Mouse (Mus musculus): ENCODE measurements at regions not wholly inside any gene's neighbourhood (a gene's known extent, or its start where the extent isn't known, plus 50 kb on each side); places are given as distances from the start of the nearest gene placed in this dataset.

DNA sequence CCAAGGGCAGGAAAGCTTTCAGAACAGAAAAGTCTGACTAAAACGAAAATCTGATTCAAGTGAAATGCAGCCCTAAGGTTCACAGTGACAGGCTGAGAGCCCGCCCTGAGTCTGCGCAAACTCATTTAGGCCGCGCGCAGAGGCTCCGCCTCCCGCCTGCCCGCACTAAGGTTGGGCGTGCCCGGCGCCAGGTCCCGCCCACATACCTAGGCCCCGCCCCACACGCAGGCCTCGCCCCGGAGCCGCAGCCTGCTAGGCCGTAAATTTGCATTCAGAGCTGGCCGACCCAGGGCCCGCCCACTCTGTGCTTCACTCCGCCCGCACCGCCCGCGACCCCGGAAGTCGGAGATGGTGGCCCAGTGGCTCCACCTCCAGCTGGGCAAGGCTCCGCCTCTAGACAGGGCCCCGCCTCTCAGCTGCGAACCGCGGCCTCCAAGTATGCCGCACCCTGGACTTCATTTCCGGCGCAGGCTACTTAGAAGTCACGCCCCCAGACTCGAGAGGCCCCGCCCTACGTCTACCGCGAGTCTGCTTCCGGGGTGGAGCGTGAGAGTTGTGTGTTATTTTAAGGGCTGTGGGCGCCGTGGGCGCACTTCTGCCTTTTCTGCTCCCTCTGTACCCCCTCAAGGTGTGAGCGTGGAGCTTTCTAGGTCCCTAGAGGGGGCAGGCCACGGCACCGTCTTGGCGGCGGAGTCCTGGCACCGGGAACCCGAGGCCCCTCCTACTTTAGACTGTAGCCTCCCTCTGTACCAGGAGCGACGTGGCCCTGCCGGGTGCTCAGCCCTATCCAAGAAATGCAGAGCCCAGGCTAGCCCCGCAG, 52.3 kb upstream of the Wnt7b start:
- DNase-seq (ENCODE audit: low spot score in 2 of 2): peak; percentile 99 to 100

- no peak for DNase-seq (ENCODE audit: low spot score in 2 of 2)
These were observed 53.2 kb upstream of the Wnt7b start for GRCm38 (mm10) chr15:85635425-85635824.

GRCm38 (mm10) chr15:85639566-85639965, 57.3 kb upstream of the Wnt7b start:
- no peak for DNase-seq (ENCODE audit: low spot score in 2 of 2)

DNA sequence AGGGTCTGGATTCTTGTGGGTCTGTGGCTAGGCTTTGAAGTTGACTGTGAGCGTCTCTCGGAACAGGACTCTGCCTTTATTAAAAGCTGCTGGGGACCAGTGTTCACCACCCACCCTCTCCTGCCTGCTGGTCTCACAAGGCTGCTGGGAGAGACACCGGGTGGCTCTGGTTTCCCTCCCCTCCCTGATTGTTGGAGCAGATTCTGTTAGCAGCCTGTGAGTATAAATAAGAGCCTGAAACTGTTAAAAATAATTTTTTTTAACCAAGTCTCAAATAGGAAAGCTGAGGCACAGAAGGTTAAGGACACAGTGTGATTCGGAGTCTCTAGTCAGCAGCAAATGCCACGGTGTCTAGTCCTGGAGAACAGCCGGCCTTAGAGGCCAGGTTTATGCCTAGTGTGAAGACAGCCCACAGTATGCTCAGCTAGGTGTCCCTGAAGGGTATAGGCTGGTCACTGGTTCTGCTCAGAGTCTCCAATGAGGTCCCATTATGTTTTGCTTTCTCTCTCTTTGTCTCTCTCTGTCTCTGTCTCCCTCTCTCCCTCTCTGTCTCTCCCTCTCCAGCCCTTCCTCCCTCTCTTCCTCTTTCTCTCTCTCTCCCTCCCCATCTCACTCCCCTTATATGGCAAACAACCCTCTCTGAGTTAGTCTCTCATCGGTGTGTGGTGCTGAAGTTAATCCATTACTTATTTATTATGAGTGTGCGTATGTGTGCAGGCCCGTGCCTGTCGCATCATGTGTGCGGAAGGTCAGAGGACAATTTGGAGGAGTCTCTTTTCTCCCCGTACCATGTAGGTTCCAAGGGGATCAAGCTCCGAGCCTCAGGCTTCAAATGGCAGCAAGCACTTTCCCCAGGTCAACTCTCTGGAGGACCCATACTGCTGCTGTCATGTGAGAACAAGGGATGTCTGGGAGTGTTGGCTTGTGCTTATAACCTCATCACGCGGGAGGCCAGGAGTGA, 59.1 kb upstream of the Wnt7b start:
- DNase-seq (ENCODE audit: low spot score in 2 of 2): no peak

DNA sequence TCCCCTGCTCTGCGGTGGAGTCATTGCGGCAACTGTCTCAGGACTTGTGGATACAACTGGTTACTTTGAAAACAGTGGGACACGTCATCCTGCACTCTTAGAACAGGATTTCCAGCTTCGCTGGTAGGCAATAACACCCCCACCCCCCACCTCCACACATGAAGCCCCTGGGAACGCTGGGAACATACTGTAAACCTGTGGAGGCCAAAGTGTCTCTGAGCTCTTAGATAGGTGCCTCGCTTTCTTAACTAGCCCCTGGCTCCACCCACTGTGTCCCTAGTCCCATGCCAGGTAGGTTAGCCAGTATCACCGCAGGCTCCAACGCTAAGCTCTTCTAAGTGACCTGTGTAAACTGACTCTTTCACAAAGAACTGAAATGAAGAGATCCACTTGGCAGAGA, 63.1 kb upstream of the Wnt7b start:
- DNase-seq (ENCODE audit: low spot score in 2 of 2): no peak

GRCm38 (mm10) chr15:85645971-85646638, 63.8 kb upstream of the Wnt7b start:
- peak; percentile 69 to 76 for DNase-seq (ENCODE audit: low spot score in 2 of 2)

DNA sequence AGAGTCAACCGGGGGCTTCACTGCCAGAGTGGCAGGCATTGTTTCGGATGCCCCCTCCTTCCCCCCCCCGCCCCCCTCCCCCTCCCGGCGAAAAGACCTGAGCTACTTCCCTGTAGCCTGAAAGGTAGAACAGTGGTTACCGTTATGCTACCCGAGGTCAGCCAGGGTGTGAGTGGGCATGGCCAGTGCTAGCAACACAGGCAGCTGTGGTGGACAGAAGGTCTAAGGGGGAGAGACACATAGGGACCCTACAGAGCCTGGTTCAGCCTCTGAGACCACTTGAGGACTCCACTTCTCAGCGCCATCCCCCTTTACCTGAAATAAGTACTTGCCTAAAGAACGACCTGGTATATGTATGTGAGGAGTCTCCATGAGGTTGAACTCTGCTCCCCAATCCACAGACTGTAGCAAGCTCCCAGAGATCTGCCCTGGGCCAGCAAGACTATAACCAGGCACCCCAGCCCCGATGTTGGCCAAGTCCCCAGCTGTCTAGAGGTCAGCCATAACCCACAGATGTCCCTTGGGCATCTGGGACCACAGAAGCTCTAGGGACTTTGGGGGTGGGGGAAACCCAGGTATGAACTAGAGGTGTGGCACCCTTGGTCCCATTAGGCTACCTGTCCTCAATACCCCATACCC, 64.5 kb upstream of the Wnt7b start:
- no peak for DNase-seq (ENCODE audit: low spot score in 2 of 2)

- DNase-seq (ENCODE audit: low spot score in 2 of 2): no peak
These were observed 65.3 kb upstream of the Wnt7b start for GRCm38 (mm10) chr15:85647593-85647992.

DNA sequence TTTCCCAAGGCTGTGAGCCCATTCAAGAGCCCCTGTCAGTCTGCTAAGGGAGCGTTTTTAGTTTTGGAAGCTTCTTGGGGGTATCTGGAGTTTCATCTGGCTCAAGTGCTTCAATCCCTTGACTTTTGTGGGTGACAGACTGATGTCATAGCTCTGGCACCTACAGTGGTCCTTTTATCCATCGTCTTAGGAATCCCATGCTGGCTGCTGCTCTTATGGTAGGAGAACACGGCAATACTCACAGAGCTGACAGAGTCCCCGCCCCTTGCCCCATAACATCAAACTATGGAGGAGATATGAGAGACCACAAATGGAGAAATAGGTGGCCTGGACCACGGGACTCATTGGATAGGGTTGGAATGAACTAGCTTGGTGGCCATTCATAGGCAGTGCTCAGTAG, 68.0 kb upstream of the Wnt7b start:
- DNase-seq (ENCODE audit: low spot score in 2 of 2): no peak

DNA sequence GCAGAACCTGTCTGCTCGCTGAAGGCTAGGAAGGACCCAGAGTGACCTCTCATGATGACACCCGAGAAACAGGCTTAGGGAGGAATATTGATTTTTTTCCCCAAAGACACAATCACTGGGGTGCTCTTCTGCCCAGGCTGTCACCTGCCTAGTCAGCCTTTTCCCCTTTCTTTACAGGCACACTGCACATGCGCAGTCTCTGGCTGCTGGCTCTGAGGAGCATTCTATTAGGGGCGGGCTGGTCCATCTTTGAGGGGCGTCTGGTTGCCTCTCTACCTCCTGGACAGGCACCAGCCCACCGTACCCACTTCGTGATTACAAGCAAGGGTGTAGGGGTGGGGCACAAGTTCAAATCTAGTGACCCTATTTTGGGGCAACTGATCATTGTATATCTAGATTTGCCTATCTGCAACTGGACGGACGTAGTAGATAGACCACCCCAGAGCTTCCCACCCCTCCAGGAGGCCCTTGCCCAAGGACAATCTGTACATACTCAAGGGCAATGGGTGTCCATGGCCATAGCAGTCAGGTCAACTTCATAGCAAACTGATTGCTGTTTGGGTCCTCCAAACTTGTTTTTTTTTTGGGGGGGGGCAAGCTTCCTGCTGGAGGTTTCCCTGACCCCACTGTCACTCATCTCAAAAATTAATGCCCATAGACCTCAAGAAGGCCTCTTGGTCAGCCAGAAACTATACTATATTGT, 69.6 kb upstream of the Wnt7b start:
- no peak for DNase-seq (ENCODE audit: low spot score in 2 of 2)

DNA sequence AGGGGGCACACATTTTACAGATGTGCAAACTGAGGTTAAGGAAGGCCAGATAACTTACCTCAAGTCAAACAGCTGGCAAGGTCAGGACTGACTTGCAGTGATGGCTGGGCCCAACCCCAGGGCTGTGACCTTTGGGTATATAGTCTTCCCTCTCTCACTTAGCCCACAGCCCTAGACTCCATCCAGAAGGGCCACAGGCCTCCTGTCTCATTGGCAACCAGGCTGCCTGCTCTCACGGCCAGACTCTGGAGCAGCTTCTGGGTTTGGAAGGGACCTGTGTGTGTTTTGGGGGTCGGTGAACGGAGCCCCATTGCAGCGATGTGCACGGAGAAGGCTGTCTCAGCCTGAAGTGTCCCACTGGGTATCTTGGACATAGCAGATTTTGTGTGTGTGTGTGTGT, 70.2 kb upstream of the Wnt7b start:
- no peak for DNase-seq (ENCODE audit: low spot score in 2 of 2)

GRCm38 (mm10) chr15:85652871-85653337, 70.6 kb upstream of the Wnt7b start:
- DNase-seq (ENCODE audit: low spot score in 2 of 2): no peak

- peak; percentile 82 to 85 for DNase-seq (ENCODE audit: low spot score in 2 of 2)
These were observed 71.4 kb upstream of the Wnt7b start for GRCm38 (mm10) chr15:85653421-85654401.

- DNase-seq (ENCODE audit: low spot score in 2 of 2): no peak
These were observed 72.5 kb upstream of the Wnt7b start for GRCm38 (mm10) chr15:85654791-85655190.

- DNase-seq (ENCODE audit: low spot score in 2 of 2): no peak
These were observed 73.5 kb upstream of the Wnt7b start for GRCm38 (mm10) chr15:85655751-85656167.

GRCm38 (mm10) chr15:85656852-85657251, 74.6 kb upstream of the Wnt7b start:
- no peak for DNase-seq (ENCODE audit: low spot score in 2 of 2)

- no peak for DNase-seq (ENCODE audit: low spot score in 2 of 2)
These were observed 75.2 kb upstream of the Wnt7b start for GRCm38 (mm10) chr15:85657441-85657989.

DNA sequence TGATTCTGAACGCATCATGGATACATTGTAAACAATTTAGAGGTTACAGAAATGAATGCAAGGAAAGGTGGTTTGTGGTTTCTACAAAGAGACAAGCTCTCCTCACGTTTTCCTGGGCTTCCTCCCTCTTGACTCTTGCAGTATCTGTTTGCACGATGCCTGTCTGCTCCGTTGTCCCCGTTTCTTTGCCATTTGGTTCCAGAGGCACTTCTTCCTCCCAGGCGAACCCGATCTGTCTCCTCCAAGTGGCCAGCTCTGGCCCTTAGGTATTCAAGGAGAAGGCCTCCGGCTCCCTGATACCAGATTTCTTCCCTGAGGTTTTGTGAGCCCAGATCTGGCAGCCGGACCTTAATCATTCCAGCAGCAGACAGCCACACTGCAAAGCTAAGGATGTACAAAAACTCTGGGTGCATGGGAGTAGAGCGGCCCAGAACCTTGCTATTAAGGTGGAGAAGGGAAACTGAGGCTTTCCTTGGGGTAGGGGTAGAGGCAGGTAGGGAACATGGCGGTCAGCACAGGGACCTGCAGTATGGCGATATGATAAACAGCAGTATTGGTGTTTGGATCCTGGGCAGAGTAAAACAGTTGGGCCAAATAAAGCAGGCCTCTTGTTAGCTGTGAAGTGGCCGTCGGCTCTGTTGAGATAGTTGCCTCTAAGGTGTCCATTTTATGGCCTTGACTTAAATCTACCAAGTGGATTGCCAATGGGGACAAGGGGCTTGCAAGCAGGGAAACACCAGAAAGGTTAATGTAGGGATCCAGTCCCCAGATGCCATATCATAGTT, 76.0 kb upstream of the Wnt7b start:
- no peak for DNase-seq (ENCODE audit: low spot score in 2 of 2)

All from urinary bladder, postnatal 4 days (tissue).